Mouse (Mus musculus) lung, adult 2 months (tissue): Measurements from ENCODE around the gene Pygo2. TPM values are rescaled to one million over a fixed set of nuclear protein-coding genes. Genes with fewer than 3 reads are reported as not detected.

Experiments used
- DNase-seq: peaks from one replicate; pipeline ENCODE4 v3.0.0; 2022
- H3K4me1 ChIP-seq: fragments of 200-500 bp; 2 replicates; pipeline ENCODE4 v1.6.1; 2011; ENCODE audit warnings: low read length; ENCODE audit not compliant: control insufficient read depth, insufficient read depth
- H3K4me3 ChIP-seq: fragments of 200-500 bp; replicated peaks from 2 replicates; pipeline ENCODE3; 2011; ENCODE audit warnings: low read depth, mild to moderate bottlenecking, control low read depth, low read length; ENCODE audit errors: extremely low read depth
- CTCF ChIP-seq: fragments of 200-500 bp; IDR thresholded peaks from 2 replicates; pipeline ENCODE4 v1.5.1; 2011; ENCODE audit warnings: mild to moderate bottlenecking, low read length, control low read depth; ENCODE audit not compliant: insufficient read depth
- POLR2A ChIP-seq: fragments of 200-500 bp; IDR thresholded peaks from 2 replicates; pipeline ENCODE4 v1.6.1; 2011; ENCODE audit warnings: low read depth, mild to moderate bottlenecking, control low read depth, low read length, borderline replicate concordance; ENCODE audit errors: extremely low read depth
- WGBS: fragments of 180-500 bp; shearing (Covaris S2); methylation state at CpG from one replicate; pipeline ENCODE4 v1.1.7; 2018; 5-methylcytosine and 5-hydroxymethylcytosine counted together
- polyA plus RNA-seq: library from polyadenylated mRNA; depleted of rRNA; stranded (reverse); fragments of >200 nt; gene quantifications from 2 replicates; pipeline ENCODE4 v1.2.3, GENCODE M21; 2012; rRNA removed

Gene Pygo2
- polyA plus RNA-seq, 1 experiment: 60.6 TPM

- 66% methylated on average over 6 of the region's 6 CpGs for WGBS
Measured at GRCm38 (mm10) chr3:89473838-89474237, 43.8 kb downstream of the Pygo2 start.

GRCm38 (mm10) chr3:89479055-89479454, 49.0 kb downstream of the Pygo2 start:
- TF ChIP-seq POLR2A (no peak), CTCF (no peak)
- Histone ChIP-seq H3K4me1 (no peaks in the 10 kb centered on the region), H3K4me3 (no peak overlapping the region)
- WGBS: 73% methylated on average over 6 of the region's 6 CpGs
- DNase-seq: no peak

More at GRCm38 (mm10) chr3:89473838-89474237, 43.8 kb downstream of the Pygo2 start:
- no peak overlapping the region for H3K4me3 ChIP-seq
- H3K4me1 ChIP-seq: no peaks in the 10 kb centered on the region
- no peak for TF ChIP-seq CTCF
- no peak for TF ChIP-seq POLR2A
- DNase-seq: no peak

- H3K4me1 ChIP-seq: no peaks in the 10 kb centered on the region
- no peak overlapping the region for H3K4me3 ChIP-seq
- TF ChIP-seq CTCF: peak; percentile 51
- no peak for TF ChIP-seq POLR2A
- WGBS: 44% methylated on average over 2 of the region's 2 CpGs
- no peak for DNase-seq
Measured at GRCm38 (mm10) chr3:89481488-89481887, 51.5 kb downstream of the Pygo2 start.

- Histone ChIP-seq H3K4me1 (no peaks in the 10 kb centered on the region), H3K4me3 (no peak overlapping the region)
- no peak for TF ChIP-seq POLR2A
- no peak for TF ChIP-seq CTCF
- DNase-seq: no peak
- 64% methylated on average over 5 of the region's 5 CpGs for WGBS
Measured at GRCm38 (mm10) chr3:89482249-89482648, 52.2 kb downstream of the Pygo2 start.

Other genes starting within 250 kb of the Pygo2 start
- gene Fam189b, start 247.1 kb upstream of the Pygo2 start, polyA plus RNA-seq: 36.7 and 39.0 TPM in 2 replicates
- gene Gba, start 227.3 kb upstream of the Pygo2 start, polyA plus RNA-seq: 56.4 and 94.2 TPM in 2 replicates
- gene Thbs3, start 215.0 kb upstream of the Pygo2 start, polyA plus RNA-seq: 134 and 139 TPM in 2 replicates
- gene Mtx1, start 203.1 kb upstream of the Pygo2 start, polyA plus RNA-seq: 107 and 110 TPM in 2 replicates
- gene Muc1, start 201.2 kb upstream of the Pygo2 start, polyA plus RNA-seq: 294 and 354 TPM in 2 replicates
- gene Krtcap2, start 184.2 kb upstream of the Pygo2 start, polyA plus RNA-seq: 189 and 252 TPM in 2 replicates
- gene Trim46, start 183.9 kb upstream of the Pygo2 start, polyA plus RNA-seq: 11.0 and 11.8 TPM in 2 replicates
- gene Dpm3, start 170.9 kb upstream of the Pygo2 start, polyA plus RNA-seq: 411 and 476 TPM in 2 replicates
- gene Slc50a1, start 159.6 kb upstream of the Pygo2 start, polyA plus RNA-seq: 228 and 297 TPM in 2 replicates
- gene Efna1, start 149.1 kb upstream of the Pygo2 start, polyA plus RNA-seq: 132 and 134 TPM in 2 replicates
- 4.1 and 20.3 TPM in 2 replicates for gene Efna3, start 107.2 kb upstream of the Pygo2 start, polyA plus RNA-seq
- 7.3 and 9.3 TPM in 2 replicates for gene Efna4, start 92.2 kb upstream of the Pygo2 start, polyA plus RNA-seq
- gene Adam15, start 80.2 kb upstream of the Pygo2 start, polyA plus RNA-seq: 190 and 225 TPM in 2 replicates
- 0.28 and 0.31 TPM in 2 replicates for gene Dcst2, start 68.2 kb upstream of the Pygo2 start, polyA plus RNA-seq
- gene Dcst1, start 65.0 kb upstream of the Pygo2 start, polyA plus RNA-seq: 0.06 TPM in 1 of 2 replicates, not detected in the other
- gene Zbtb7b, start 35.4 kb upstream of the Pygo2 start, polyA plus RNA-seq: 63.0 and 64.0 TPM in 2 replicates
- 0.45 and 1.5 TPM in 2 replicates for gene Lenep, start 27.4 kb upstream of the Pygo2 start, polyA plus RNA-seq
- 22.9 and 26.6 TPM in 2 replicates for gene Flad1, start 18.3 kb upstream of the Pygo2 start, polyA plus RNA-seq
- 6.7 and 11.7 TPM in 2 replicates for gene Cks1b, start 11.8 kb upstream of the Pygo2 start, polyA plus RNA-seq
- gene Shc1, start 11.8 kb upstream of the Pygo2 start, polyA plus RNA-seq: 69.8 and 84.6 TPM in 2 replicates
- gene Pbxip1, start 6.5 kb downstream of the Pygo2 start, polyA plus RNA-seq: 66.2 and 78.1 TPM in 2 replicates
- 35.3 and 52.1 TPM in 2 replicates for gene Pmvk, start 24.3 kb downstream of the Pygo2 start, polyA plus RNA-seq
- gene Kcnn3, start 90.0 kb downstream of the Pygo2 start, polyA plus RNA-seq: 6.8 and 7.1 TPM in 2 replicates